Mouse (Mus musculus): Measurements from ENCODE around the gene Dlat.

DNA sequence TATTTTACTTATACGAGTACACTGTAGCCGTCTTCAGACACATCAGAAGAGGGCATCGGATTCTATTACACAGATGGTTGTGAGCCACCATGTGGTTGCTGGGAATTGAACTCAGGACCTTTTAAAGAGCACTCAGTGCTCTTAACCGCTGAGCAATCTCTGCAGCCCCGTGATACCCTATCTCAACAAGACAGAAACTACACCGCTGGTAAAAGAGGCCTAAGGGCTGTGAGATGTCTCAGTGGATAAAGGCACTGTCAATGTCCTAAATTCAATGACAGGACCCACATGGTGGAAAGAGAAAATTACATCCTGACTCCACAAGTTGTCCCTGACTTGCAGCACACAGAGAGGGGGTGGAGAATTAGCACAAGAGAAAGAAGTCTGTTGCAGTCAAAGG is 6.9 kb upstream of the Dlat start:
- TF ChIP-seq CTCF (conservative IDR thresholded peaks at IDR 0.05; ENCODE audit: low read length) (no peak), NANOG (IDR thresholded peaks at IDR 0.05; ENCODE audit: borderline replicate concordance, low read length) (no peak), POU5F1 (IDR thresholded peaks at IDR 0.05; ENCODE audit: borderline replicate concordance, low read length) (no peak)
